ENCODE assay signal across 16 mouse cellular contexts in the genomic region with DNA sequence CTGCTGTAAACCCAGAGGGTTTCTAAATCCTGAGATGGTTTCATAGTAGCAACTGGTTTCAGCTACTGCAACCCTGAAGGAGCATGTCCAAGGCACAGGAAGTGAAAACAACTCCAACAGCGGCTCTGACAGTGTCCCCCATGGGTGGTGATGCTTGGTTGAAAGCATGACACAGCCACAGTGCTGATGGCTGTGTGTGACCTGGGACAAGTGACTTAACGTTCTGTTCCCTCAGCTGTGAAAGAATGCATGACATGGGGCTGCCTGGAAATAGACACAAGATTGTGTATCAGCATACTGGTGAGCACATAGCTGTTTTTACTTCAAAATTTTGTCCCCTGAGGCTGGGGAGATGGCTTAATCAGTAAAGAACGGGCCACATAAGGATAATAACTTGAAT. TPM values are rescaled to one million over a fixed set of nuclear protein-coding genes. Genes with fewer than 3 reads are reported as not detected.
DNase-seq lines count a peak whose midpoint lies in the region; ATAC-seq lines count a peak whose summit lies in the region.
"Had no signal": no experiment of that assay in that cellular context is flagged by ENCODE, and none has a peak within 500 bp of the region (broad histone marks: within the 10 kb centered on the region; RNA-seq: fewer than 3 reads in every experiment).

No protein-coding gene starts in this region.

- DNase-seq in heart, adult 11 months = peak; percentile 96
- no peak for DNase-seq in heart, postnatal 4 days
- peak; percentile 21 to 31 for DNase-seq in heart, adult 9 months (ENCODE audit: low spot score in 2 of 2)
- DNase-seq in heart, postnatal 10 days = no peak
- DNase-seq in urinary bladder, postnatal 36 days (ENCODE audit: low spot score in 2 of 2) = no peak
- DNase-seq in cerebellum, postnatal 4 days (ENCODE audit: low spot score in 2 of 2) = no peak
- DNase-seq: adrenal gland, adult 8-10 months; adrenal gland, postnatal 36 days; cerebellum, adult 11-12 months; cerebellum, adult 9-10 months; cerebellum, postnatal 25 days; kidney, adult 11 months; kidney, adult 9 months had no signal

- ATAC-seq in megakaryocyte, adult 5-6 weeks (ENCODE audit: poor library complexity, severe bottlenecking) = peak; percentile 81
- ATAC-seq: forebrain, embryonic 16.5 days; hindbrain, postnatal 0 days had no signal

- intact Hi-C loops in heart, postnatal 10 days (cut with DNase I) = no loop called here

RNA-seq across cellular contexts. Expression of a gene that starts 13.3 kb away (rescaled TPM):
- total RNA-seq in heart, postnatal 4 days (2021) = 10 to 100 TPM; 33.5 to 37.6 TPM
- total RNA-seq in heart, postnatal 10 days (2021) = 10 to 100 TPM; 45.6 to 62.8 TPM
- total RNA-seq in megakaryocyte, adult 5-6 weeks (2015) = 22.2 and 25.1 TPM in 2 replicates
- total RNA-seq in megakaryocyte, adult 5-6 weeks (2017) = 39.1 and 39.8 TPM in 2 replicates

RNA-seq across cellular contexts. Expression of a gene that starts 46.6 kb away (rescaled TPM):
- total RNA-seq in heart, postnatal 4 days (2021) = 10 to 100 TPM; 26.7 to 27.3 TPM
- total RNA-seq in heart, postnatal 10 days (2021) = 10 to 100 TPM; 66.8 to 68.2 TPM
- total RNA-seq in megakaryocyte, adult 5-6 weeks (2015) = 12.4 and 15.1 TPM in 2 replicates
- total RNA-seq in megakaryocyte, adult 5-6 weeks (2017) = 14.4 and 15.9 TPM in 2 replicates

RNA-seq across cellular contexts. Expression of a gene that starts 51.5 kb away (rescaled TPM):
- total RNA-seq in heart, postnatal 4 days (2021) = not detected
- total RNA-seq in heart, postnatal 10 days (2021) = not detected
- 36.9 and 41.1 TPM in 2 replicates for total RNA-seq in megakaryocyte, adult 5-6 weeks (2015)
- 24.5 and 39.6 TPM in 2 replicates for total RNA-seq in megakaryocyte, adult 5-6 weeks (2017)
- total RNA-seq: adrenal gland, postnatal 36 days had no signal

Comparison
In these comparisons a context has a peak if more than half of its experiments do, and no peak if none do; other contexts are left out.
1. DNase-seq: peak in heart, adult 11 months (single experiment) and heart, adult 9 months (2 of 2); none in heart, postnatal 4 days (single experiment), heart, postnatal 10 days (0 of 2), urinary bladder, postnatal 36 days (0 of 2) and cerebellum, postnatal 4 days (0 of 2).
2. RNA of a gene that starts 51.5 kb away (total RNA-seq): 24.5 to 41.1 TPM in megakaryocyte, adult 5-6 weeks; not detected in heart, postnatal 4 days and not detected in heart, postnatal 10 days; every median in the first group is over 10 times any median in the second.